Mouse (Mus musculus) MEL (cell line): ENCODE measurements around the gene Paxx. TPM values are rescaled to one million over a fixed set of nuclear protein-coding genes. Genes with fewer than 3 reads are reported as not detected.

Experiments used
- DNase-seq: peaks from one replicate; pipeline ENCODE4 v3.0.0; 2011; ENCODE audit warnings: low read depth, low spot score
- H3K27ac ChIP-seq: 2 replicates; pipeline ENCODE4 v1.5.1; 2012; ENCODE audit warnings: low read depth, mild to moderate bottlenecking, control low read depth, low read length, moderate library complexity; ENCODE audit not compliant: control insufficient read depth
- H3K27me3 ChIP-seq, 2 experiments: fragments of 150-350 bp in 1 of 2; sonication (generic) in 1 of 2; 2 replicates each; pipeline ENCODE4 v1.6.1; 2012; ENCODE audit warnings: low read length in 2 of 2, mild to moderate bottlenecking in 2 of 2, improper control_type of control experiment in 1 of 2, moderate library complexity in 1 of 2; ENCODE audit not compliant: insufficient read depth in 2 of 2, control insufficient read depth in 1 of 2
- H3K36me3 ChIP-seq, 2 experiments: 2 replicates each; pipeline ENCODE4 v1.6.1; 2012 to 2014; ENCODE audit warnings: low read length in 2 of 2, improper control_type of control experiment in 1 of 2, inconsistent platforms in 1 of 2, mild to moderate bottlenecking in 1 of 2; ENCODE audit not compliant: insufficient read depth in 2 of 2, control insufficient read depth in 1 of 2
- H3K4me1 ChIP-seq, 2 experiments: fragments of 150-350 bp in 1 of 2; sonication (generic) in 1 of 2; 2 replicates each; pipeline ENCODE4 v1.6.1; 2012; ENCODE audit warnings: low read length in 2 of 2, improper control_type of control experiment in 1 of 2, mild to moderate bottlenecking in 1 of 2; ENCODE audit not compliant: insufficient read depth in 2 of 2, control insufficient read depth in 1 of 2
- H3K4me3 ChIP-seq, 2 experiments: fragments of 150-350 bp in 1 of 2; sonication (generic) in 1 of 2; 2 replicates each; pipeline ENCODE4 v1.5.1; 2012; ENCODE audit warnings: low read depth in 2 of 2, low read length in 2 of 2, mild to moderate bottlenecking in 2 of 2, moderate library complexity in 2 of 2, control low read depth in 1 of 2, improper control_type of control experiment in 1 of 2; ENCODE audit not compliant: control insufficient read depth in 1 of 2, insufficient read depth in 1 of 2
- H3K79me2 ChIP-seq: 2 replicates; pipeline ENCODE4 v1.6.1; 2012; ENCODE audit warnings: mild to moderate bottlenecking, low read length, moderate library complexity; ENCODE audit not compliant: control insufficient read depth, poor library complexity, insufficient read depth
- H3K9ac ChIP-seq: 2 replicates; pipeline ENCODE4 v1.6.1; 2012; ENCODE audit warnings: low read depth, mild to moderate bottlenecking, control low read depth, low read length, moderate library complexity; ENCODE audit not compliant: control insufficient read depth, poor library complexity, severe bottlenecking
- H3K9me3 ChIP-seq: fragments of 150-350 bp; sonication (generic); replicated peaks from 2 replicates; pipeline ENCODE4 v1.6.1; 2012; ENCODE audit warnings: mild to moderate bottlenecking, low read length, improper control_type of control experiment, moderate library complexity; ENCODE audit not compliant: insufficient read depth
- BHLHE40 ChIP-seq: IDR thresholded peaks from 2 replicates; pipeline ENCODE4 v1.6.1; 2012; ENCODE audit warnings: low read depth, mild to moderate bottlenecking, inconsistent platforms, low read length, improper control_type of control experiment, borderline replicate concordance
- CHD1 ChIP-seq: IDR thresholded peaks from 2 replicates; pipeline ENCODE4 v1.6.1; 2012; ENCODE audit warnings: low read depth, mild to moderate bottlenecking, inconsistent platforms, low read length, improper control_type of control experiment
- CTCF ChIP-seq, 3 experiments: IDR thresholded peaks in 2 of 3; conservative IDR thresholded peaks in 1 of 3; 2 replicates each; pipeline ENCODE4 v1.5.1; 2011 to 2012; ENCODE audit warnings: low read length in 3 of 3, low read depth in 2 of 3, mild to moderate bottlenecking in 2 of 3, improper control_type of control experiment in 1 of 3, inconsistent platforms in 1 of 3, mixed read lengths in 1 of 3, moderate library complexity in 1 of 3; ENCODE audit not compliant: control insufficient read depth in 1 of 3, insufficient read depth in 1 of 3, poor library complexity in 1 of 3, severe bottlenecking in 1 of 3
- E2F4 ChIP-seq: IDR thresholded peaks from 2 replicates; pipeline ENCODE4 v1.6.1; 2011; ENCODE audit warnings: low read depth, low read length, improper control_type of control experiment, borderline replicate concordance
- EP300 ChIP-seq, 2 experiments: IDR thresholded peaks; 2 replicates each; pipeline ENCODE4 v1.6.1; 2011; ENCODE audit warnings: improper control_type of control experiment in 2 of 2, low read length in 2 of 2, low read depth in 1 of 2, mild to moderate bottlenecking in 1 of 2
- ETS1 ChIP-seq: IDR thresholded peaks from 2 replicates; pipeline ENCODE4 v1.6.1; 2012; ENCODE audit warnings: low read depth, mild to moderate bottlenecking, inconsistent platforms, low read length, improper control_type of control experiment, moderate library complexity
- GABPA ChIP-seq: IDR thresholded peaks from 2 replicates; pipeline ENCODE4 v1.6.1; 2012; ENCODE audit warnings: low read depth, mild to moderate bottlenecking, inconsistent platforms, low read length, improper control_type of control experiment, moderate library complexity
- GATA1 ChIP-seq: IDR thresholded peaks from 2 replicates; pipeline ENCODE4 v1.6.1; 2011; ENCODE audit warnings: low read depth, low read length, improper control_type of control experiment
- HCFC1 ChIP-seq: IDR thresholded peaks from 2 replicates; pipeline ENCODE4 v1.6.1; 2012; ENCODE audit warnings: low read depth, mild to moderate bottlenecking, inconsistent platforms, low read length, improper control_type of control experiment, moderate library complexity
- MAFK ChIP-seq: IDR thresholded peaks from 2 replicates; pipeline ENCODE4 v1.6.1; 2011; ENCODE audit warnings: low read depth, mild to moderate bottlenecking, low read length, improper control_type of control experiment, borderline replicate concordance
- MAX ChIP-seq: IDR thresholded peaks from 2 replicates; pipeline ENCODE4 v1.6.1; 2011; ENCODE audit warnings: low read length, improper control_type of control experiment
- MYB ChIP-seq: IDR thresholded peaks from 2 replicates; pipeline ENCODE4 v1.6.1; 2011; ENCODE audit warnings: mild to moderate bottlenecking, low read depth, low read length, improper control_type of control experiment
- MYC ChIP-seq: IDR thresholded peaks from 2 replicates; pipeline ENCODE4 v1.6.1; 2011; ENCODE audit warnings: low read depth, mild to moderate bottlenecking, low read length, improper control_type of control experiment, moderate library complexity
- POLR2A ChIP-seq, 2 experiments: IDR thresholded peaks; 2 replicates each; pipeline ENCODE4 v1.6.1; 2011 to 2012; ENCODE audit warnings: low read length in 2 of 2, mild to moderate bottlenecking in 2 of 2, control low read depth in 1 of 2, improper control_type of control experiment in 1 of 2, low read depth in 1 of 2, moderate library complexity in 1 of 2; ENCODE audit not compliant: control insufficient read depth in 1 of 2, insufficient read depth in 1 of 2, poor library complexity in 1 of 2
- POLR2AphosphoS2 ChIP-seq: IDR thresholded peaks from 2 replicates; pipeline ENCODE4 v1.6.1; 2011; ENCODE audit warnings: low read length, improper control_type of control experiment
- POLR2AphosphoS5 ChIP-seq: IDR thresholded peaks from 2 replicates; pipeline ENCODE4 v1.6.1; 2012; ENCODE audit warnings: low read depth, borderline replicate concordance, mild to moderate bottlenecking, inconsistent platforms, low read length, moderate library complexity, mixed read lengths
- RCOR1 ChIP-seq: IDR thresholded peaks from 2 replicates; pipeline ENCODE4 v1.6.1; 2012; ENCODE audit warnings: low read depth, mild to moderate bottlenecking, inconsistent platforms, low read length, improper control_type of control experiment
- SIN3A ChIP-seq: IDR thresholded peaks from 2 replicates; pipeline ENCODE4 v1.6.1; 2012; ENCODE audit warnings: low read length, improper control_type of control experiment, inconsistent platforms
- SMC3 ChIP-seq: IDR thresholded peaks from 2 replicates; pipeline ENCODE4 v1.6.1; 2011; ENCODE audit warnings: low read depth, low read length, improper control_type of control experiment
- TAL1 ChIP-seq: IDR thresholded peaks from 2 replicates; pipeline ENCODE4 v1.6.1; 2012; ENCODE audit warnings: mild to moderate bottlenecking, inconsistent platforms, low read length, moderate library complexity, mixed read lengths
- TBP ChIP-seq: IDR thresholded peaks from 2 replicates; pipeline ENCODE4 v1.8.0; 2011; ENCODE audit warnings: low read depth, low read length, improper control_type of control experiment
- USF1 ChIP-seq: IDR thresholded peaks from 2 replicates; pipeline ENCODE4 v1.6.1; 2014; ENCODE audit warnings: low read depth, mild to moderate bottlenecking, inconsistent platforms, low read length, improper control_type of control experiment, moderate library complexity
- USF2 ChIP-seq, 2 experiments: IDR thresholded peaks; 2 replicates each; pipeline ENCODE4 v1.6.1; 2011 to 2012; ENCODE audit warnings: improper control_type of control experiment in 2 of 2, low read length in 2 of 2, borderline replicate concordance in 1 of 2, inconsistent platforms in 1 of 2, low read depth in 1 of 2, mild to moderate bottlenecking in 1 of 2; ENCODE audit not compliant: insufficient read depth in 1 of 2
- ZKSCAN1 ChIP-seq: IDR thresholded peaks from 2 replicates; pipeline ENCODE4 v1.6.1; 2012; ENCODE audit warnings: low read depth, mild to moderate bottlenecking, inconsistent platforms, low read length, improper control_type of control experiment, moderate library complexity
- polyA plus RNA-seq, 2 experiments: library from polyadenylated mRNA; stranded (reverse) in 1 of 2; unstranded in 1 of 2; fragments of >175 nt in 1 of 2; fragments of >200 nt in 1 of 2; gene quantifications; 2 replicates each; pipeline versions ENCODE4 v1.2.1 to v1.2.4; 2012; ENCODE audit warnings: low replicate concordance in 2 of 2, low read depth in 1 of 2; ENCODE audit not compliant: insufficient read length in 2 of 2, insufficient read depth in 1 of 2, missing spikeins in 1 of 2
- total RNA-seq: library from RNA; depleted of rRNA; stranded (reverse); fragments of 300-350 nt; gene quantifications from 2 replicates; pipeline ENCODE4 v1.2.3, GENCODE M21; 2012

Paxx gene
- total and polyA plus RNA-seq, 3 experiments: 18.5 to 22.1 TPM; not detected in 1

GRCm38 (mm10) chr2:25428442-25429236 is 32.3 kb downstream of the Paxx start, which contains the start of gene Abca2 (continued):
- TF ChIP-seq POLR2AphosphoS5: no peak
- TF ChIP-seq ETS1: peak; percentile 20; the same call in 1 of the 2 replicates
- 0 out of 2 replicates have a peak, but pooled peaks have one; percentile 2 for TF ChIP-seq MYC
- TF ChIP-seq SIN3A: peak; percentile 73
- TF ChIP-seq USF1: peak; percentile 16; the same call in 1 of the 2 replicates
- TF ChIP-seq EP300 (IDR thresholded peaks at IDR 0.05; ENCODE audit: low read depth in 1 of 2, low read length in 2 of 2): no peak
- TF ChIP-seq BHLHE40: peak; percentile 57
- TF ChIP-seq MAX: peak; percentile 53; the same call in 1 of the 2 replicates
- TF ChIP-seq CTCF (IDR thresholded peaks at IDR 0.05 in 2 of 3, conservative IDR thresholded peaks at IDR 0.05 in 1 of 3; ENCODE audit: control insufficient read depth in 1 of 3, insufficient read depth in 1 of 3, low read depth in 2 of 3, low read length in 3 of 3, poor library complexity in 1 of 3, severe bottlenecking in 1 of 3): peak in 2 of 3 experiments; percentile 70 to 99
- TF ChIP-seq, all 39 proteins: peak for 21

GRCm38 (mm10) chr2:25427256-25427655 is 33.6 kb downstream of the Paxx start:
- Histone ChIP-seq H3K9ac (no peak overlapping the region), H3K4me1 (peaks cover 13 to 32% of the 10 kb centered on the region in 2 experiments), H3K27ac (peak overlapping the region; percentile 9; the same call in 1 of the 2 replicates), H3K4me3 (no peak overlapping the region), H3K9me3 (no peaks in the 10 kb centered on the region), H3K36me3 (peaks cover 0 to 11% of the 10 kb centered on the region in 2 experiments; a peak in 2 of 4 replicates), H3K27me3 (no peaks in the 10 kb centered on the region), H3K79me2 (peaks cover 2% of the 10 kb centered on the region; the same call in 1 of the 2 replicates)
- no peak for DNase-seq
- no peak for TF ChIP-seq USF2 (IDR thresholded peaks at IDR 0.05; ENCODE audit: borderline replicate concordance in 1 of 2, insufficient read depth in 1 of 2, low read depth in 1 of 2, low read length in 2 of 2)
- TF ChIP-seq MYB: no peak
- TF ChIP-seq GATA1: no peak

- H3K79me2 ChIP-seq: peaks cover 2% of the 10 kb centered on the region; the same call in 1 of the 2 replicates
- peaks cover 13 to 34% of the 10 kb centered on the region in 2 experiments for H3K4me1 ChIP-seq
- peak overlapping the region; percentile 65 for H3K9ac ChIP-seq
- H3K4me3 ChIP-seq: peak overlapping the region in 1 of 2 experiments; percentile 13; a peak in 1 of 4 replicates
- H3K27ac ChIP-seq: peak overlapping the region; percentile 55
- DNase-seq: peak; percentile 88
- peaks cover 0 to 11% of the 10 kb centered on the region in 2 experiments; a peak in 2 of 4 replicates for H3K36me3 ChIP-seq
- H3K27me3 ChIP-seq: no peaks in the 10 kb centered on the region
- H3K9me3 ChIP-seq: no peaks in the 10 kb centered on the region
- no peak for TF ChIP-seq TBP
- no peak for TF ChIP-seq ZKSCAN1
- TF ChIP-seq E2F4: no peak
- no peak for TF ChIP-seq USF2 (IDR thresholded peaks at IDR 0.05; ENCODE audit: borderline replicate concordance in 1 of 2, insufficient read depth in 1 of 2, low read depth in 1 of 2, low read length in 2 of 2)
- no peak for TF ChIP-seq GATA1
- TF ChIP-seq HCFC1: peak; percentile 39; the same call in 1 of the 2 replicates
- no peak for TF ChIP-seq CHD1
- no peak for TF ChIP-seq POLR2AphosphoS2
- peak in 1 of 2 experiments; percentile 17; a peak in 1 of 4 replicates for TF ChIP-seq EP300 (IDR thresholded peaks at IDR 0.05; ENCODE audit: low read depth in 1 of 2, low read length in 2 of 2)
- 0 out of 2 replicates have a peak, but pooled peaks have one; percentile 18 for TF ChIP-seq SMC3
- TF ChIP-seq POLR2A (IDR thresholded peaks at IDR 0.05; ENCODE audit: control insufficient read depth in 1 of 2, insufficient read depth in 1 of 2, low read depth in 1 of 2, low read length in 2 of 2, poor library complexity in 1 of 2): peak; percentile 27 to 52; a peak in 1 of 4 replicates
- TF ChIP-seq MAFK: no peak
- no peak for TF ChIP-seq TAL1
- TF ChIP-seq BHLHE40: 0 out of 2 replicates have a peak, but pooled peaks have one; percentile 16
- peak; percentile 54 to 78 (median 76) for TF ChIP-seq CTCF (IDR thresholded peaks at IDR 0.05 in 2 of 3, conservative IDR thresholded peaks at IDR 0.05 in 1 of 3; ENCODE audit: control insufficient read depth in 1 of 3, insufficient read depth in 1 of 3, low read depth in 2 of 3, low read length in 3 of 3, poor library complexity in 1 of 3, severe bottlenecking in 1 of 3)
- no peak for TF ChIP-seq GABPA
- 0 out of 2 replicates have a peak, but pooled peaks have one; percentile 29 for TF ChIP-seq MYC
- 0 out of 2 replicates have a peak, but pooled peaks have one; percentile 16 for TF ChIP-seq RCOR1
- TF ChIP-seq SIN3A: peak; percentile 32; the same call in 1 of the 2 replicates
These were observed 34.1 kb downstream of the Paxx start for GRCm38 (mm10) chr2:25426721-25427191.
